Mouse (Mus musculus) left cerebral cortex, adult 8-10 months (tissue): ENCODE measurements around the gene Rfx7. TPM values are rescaled to one million over a fixed set of nuclear protein-coding genes. Genes with fewer than 3 reads are reported as not detected.
"Not testable (repeated sequence)": the region's sequence is repeated elsewhere in the genome, so short reads cannot be mapped to it uniquely, and the experiment has no call there.

Source experiments
- DNase-seq, 2 experiments: peaks; one replicate each; pipeline ENCODE4 v3.0.0; 2022; ENCODE audit warnings: low spot score in 2 of 2
- total RNA-seq, 4 experiments: library from RNA; stranded (reverse); gene quantifications; 2 replicates each; pipeline ENCODE4 v1.2.4; 2022

Rfx7 gene
- total RNA-seq, 4 experiments from 2014 or later: 28.4 to 33.9 (median 29.6) TPM

DNA sequence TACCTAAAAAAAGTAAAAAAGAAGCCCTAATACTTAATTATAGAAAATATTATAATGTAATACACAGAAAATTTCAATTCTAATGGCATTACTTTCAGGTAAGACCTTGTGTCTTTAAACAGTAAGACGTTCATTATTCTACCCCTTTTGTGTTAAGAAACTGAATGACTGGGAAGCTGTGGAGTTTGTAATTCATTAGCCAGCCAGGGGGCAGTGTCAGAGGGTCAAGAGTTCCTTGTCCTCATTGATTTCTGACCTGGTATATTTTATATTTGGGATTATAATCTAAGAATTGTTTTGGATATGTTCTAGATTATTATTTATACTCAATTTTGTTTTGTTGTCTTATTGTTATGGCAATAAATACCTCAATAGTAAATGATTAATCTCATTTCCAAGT lies 5.0 kb downstream of the Rfx7 start:
- DNase-seq: no peak

- DNase-seq: no peak
These were observed 11.6 kb downstream of the Rfx7 start for GRCm38 (mm10) chr9:72543590-72543989.

DNA sequence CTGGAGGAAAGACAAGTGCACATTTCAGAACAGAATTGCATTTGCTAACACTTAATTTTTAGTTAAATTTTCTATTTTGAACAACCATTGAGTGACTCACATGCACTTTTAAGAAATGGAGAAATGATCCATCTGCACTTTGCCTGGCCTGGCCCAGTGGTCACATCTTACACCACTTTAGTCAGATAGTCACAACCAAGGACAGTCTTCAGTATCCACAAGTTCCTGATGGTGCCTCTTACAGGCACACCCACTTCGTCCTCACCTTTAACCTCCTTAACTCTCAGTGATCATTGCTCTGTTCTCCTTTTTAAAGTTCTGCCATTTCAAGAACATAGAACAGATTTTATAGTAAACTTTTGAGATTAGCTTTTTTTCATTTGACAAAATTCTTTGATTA lies 26.7 kb downstream of the Rfx7 start:
- no peak for DNase-seq

GRCm38 (mm10) chr9:72560316-72560715 lies 28.3 kb downstream of the Rfx7 start:
- no peak for DNase-seq

DNA sequence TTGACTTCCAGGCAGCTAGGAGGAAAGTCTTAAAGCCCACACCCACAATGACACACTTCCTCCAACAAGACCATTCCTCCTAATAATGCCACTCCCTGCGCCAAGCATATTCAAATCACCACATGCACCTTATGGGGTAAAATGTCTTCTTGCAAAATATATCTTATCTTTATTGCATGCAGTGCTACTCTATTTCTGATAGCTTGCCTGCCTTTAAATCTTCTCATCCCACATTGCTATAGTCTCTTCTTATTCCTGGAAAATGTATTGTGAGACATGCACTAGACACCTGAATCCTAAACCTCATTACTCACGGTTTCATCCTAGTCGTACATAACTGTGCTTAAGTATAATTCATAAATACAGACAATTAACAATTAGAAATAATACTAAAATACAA lies 31.2 kb downstream of the Rfx7 start:
- no peak for DNase-seq

DNA sequence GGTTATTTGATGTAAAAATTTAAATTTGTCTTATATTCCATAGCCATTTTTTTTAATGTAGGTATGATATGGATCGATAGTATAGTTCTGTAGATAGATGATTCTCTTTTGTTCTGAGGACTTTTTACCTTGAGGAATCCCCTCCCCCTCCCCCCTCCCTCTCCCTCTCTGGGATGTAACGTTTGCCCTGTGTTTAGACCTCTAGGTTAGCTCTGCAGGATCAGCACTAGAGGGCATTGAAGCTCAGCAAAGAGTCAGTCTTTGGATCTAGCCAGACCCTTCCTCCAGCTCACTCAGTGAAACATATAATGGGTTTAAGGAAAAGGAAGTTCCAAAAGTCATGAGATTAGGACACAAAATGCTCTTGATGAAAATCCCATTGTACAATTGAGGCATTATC lies 35.1 kb downstream of the Rfx7 start:
- no peak for DNase-seq

GRCm38 (mm10) chr9:72580216-72580615 lies 48.2 kb downstream of the Rfx7 start:
- no peak for DNase-seq

DNA sequence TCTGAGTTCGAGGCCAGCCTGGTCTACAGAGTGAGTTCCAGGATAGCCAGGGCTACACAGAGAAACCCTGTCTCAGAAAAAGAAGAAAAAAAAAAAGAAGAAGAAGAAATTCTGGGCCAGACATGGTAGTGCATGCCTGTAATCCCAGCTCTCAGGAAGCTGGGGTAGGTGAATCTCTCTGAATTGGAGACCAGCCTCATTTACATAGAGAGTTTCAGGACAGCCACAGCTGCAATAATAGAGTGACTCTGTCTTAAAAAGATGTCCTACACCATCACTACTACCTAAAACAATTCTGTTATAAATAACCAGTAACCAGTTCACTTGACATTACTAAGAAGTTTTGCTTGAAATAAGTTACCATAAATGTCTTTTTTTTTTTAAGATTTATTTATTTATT lies 58.8 kb downstream of the Rfx7 start:
- no peak for DNase-seq

DNA sequence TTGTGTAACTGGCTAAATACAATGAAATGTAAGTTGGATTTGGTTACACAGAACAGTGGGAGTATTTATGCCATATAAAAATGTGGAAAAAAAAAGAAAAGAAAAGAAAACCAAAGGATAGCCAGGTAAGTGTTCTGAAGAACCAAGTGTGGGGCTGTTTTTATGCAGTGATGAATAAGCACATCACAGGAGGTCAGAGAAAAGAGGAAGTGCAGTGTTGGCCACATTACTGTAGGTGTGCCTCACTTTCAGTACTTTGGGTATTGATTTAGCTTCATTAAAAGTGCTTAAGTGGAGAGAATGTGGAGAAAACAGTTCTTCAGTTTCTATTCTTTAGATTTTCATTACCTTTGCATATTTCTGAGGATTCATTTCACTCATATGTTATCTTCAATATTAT lies 60.0 kb downstream of the Rfx7 start:
- no peak for DNase-seq

GRCm38 (mm10) chr9:72594656-72595055 lies 62.6 kb downstream of the Rfx7 start:
- not testable (repeated sequence) for DNase-seq

- DNase-seq: no peak
These were observed 68.1 kb downstream of the Rfx7 start for GRCm38 (mm10) chr9:72600142-72600541.

DNA sequence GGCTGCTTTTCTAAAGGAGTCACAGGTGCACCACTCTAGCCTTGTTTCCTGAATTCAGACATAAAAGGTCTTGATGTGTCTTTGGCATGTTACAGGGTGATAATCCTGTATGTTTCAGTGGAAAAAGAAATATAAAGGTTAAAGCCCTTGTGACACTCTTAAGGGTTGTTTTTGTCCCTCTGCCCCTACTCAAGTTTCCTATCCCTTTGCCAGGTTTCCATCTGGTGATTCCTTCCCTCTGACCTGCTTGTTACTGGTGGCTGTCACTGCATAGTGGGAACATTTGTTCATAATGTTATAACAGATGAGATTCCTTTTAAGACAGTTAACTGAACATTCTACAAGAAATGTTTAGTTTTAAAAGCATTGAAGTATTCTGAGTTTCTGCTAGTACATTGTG lies 77.7 kb downstream of the Rfx7 start:
- no peak for DNase-seq

DNA sequence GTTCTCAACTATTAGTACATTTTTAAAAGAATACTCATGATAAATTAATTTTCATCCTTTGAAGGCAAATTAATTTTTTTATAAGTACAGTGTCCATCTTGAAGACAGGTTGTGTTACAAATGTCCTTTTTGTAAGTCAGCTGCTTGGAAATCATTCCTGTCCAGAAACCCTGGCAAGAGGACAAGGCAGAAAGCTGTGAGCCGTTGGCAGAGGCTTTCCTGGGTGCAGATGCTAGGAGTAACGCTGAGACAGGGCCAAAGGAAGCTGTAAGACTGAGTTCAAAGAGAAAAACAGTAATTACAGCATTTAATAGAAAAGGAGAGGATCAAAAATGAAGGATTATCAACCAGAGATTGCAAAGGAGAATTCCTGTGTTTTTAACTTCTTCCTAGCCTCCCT lies 81.8 kb downstream of the Rfx7 start:
- DNase-seq: no peak

GRCm38 (mm10) chr9:72614786-72615480 lies 82.9 kb downstream of the Rfx7 start:
- DNase-seq: no peak

- no peak for DNase-seq
These were observed 86.0 kb downstream of the Rfx7 start for GRCm38 (mm10) chr9:72618037-72618436.

DNA sequence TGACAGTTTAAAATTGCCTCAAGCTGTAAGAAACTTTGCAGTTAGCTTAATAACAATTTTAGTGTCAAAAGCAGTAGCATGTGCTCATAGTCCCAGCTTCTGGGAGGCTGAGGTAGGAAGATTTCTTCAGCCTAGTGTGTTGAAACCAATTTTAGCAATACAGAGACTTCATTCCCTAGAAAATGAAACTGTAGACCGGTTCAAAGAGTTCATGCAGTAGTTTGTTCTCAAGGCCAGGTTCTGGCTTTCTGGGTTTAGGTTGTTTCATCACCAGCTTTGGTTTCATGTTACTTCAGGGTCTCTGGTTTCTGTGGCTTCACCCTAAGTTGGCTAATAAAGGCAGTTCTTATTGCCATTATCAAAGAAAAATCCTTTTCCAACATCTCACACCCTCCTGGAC lies 91.6 kb downstream of the Rfx7 start:
- DNase-seq: no peak

- DNase-seq: no peak
These were observed 95.6 kb downstream of the Rfx7 start for GRCm38 (mm10) chr9:72627598-72627997.

DNA sequence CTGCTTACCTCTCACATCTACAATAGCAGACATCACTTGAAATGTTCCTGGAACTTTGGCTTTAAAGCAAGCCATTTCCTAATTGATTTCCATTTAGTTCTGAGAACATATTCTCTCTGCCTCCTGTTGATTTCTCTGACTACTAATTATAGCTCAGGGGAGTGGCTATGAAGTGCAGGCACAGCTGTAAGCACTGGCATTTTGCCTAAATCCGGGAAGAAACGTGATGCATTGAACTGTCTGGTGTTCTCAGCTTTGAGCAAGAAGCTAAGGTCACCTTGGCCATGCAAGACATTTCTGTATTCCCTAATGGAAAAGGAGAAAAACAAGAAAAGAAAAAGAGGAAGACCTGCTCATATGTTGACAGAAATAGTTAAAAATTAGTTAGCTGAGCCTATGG lies 96.6 kb downstream of the Rfx7 start:
- DNase-seq: peak in 1 of 2 experiments; percentile 34

- DNase-seq: no peak
These were observed 100.2 kb downstream of the Rfx7 start for GRCm38 (mm10) chr9:72632198-72632597.

- DNase-seq: no peak
These were observed 103.1 kb downstream of the Rfx7 start for GRCm38 (mm10) chr9:72635134-72635533.

GRCm38 (mm10) chr9:72636547-72636946 lies 104.5 kb downstream of the Rfx7 start:
- no peak for DNase-seq

- DNase-seq: no peak
These were observed 105.2 kb downstream of the Rfx7 start for GRCm38 (mm10) chr9:72637243-72637642.

- DNase-seq: no peak
These were observed 107.2 kb downstream of the Rfx7 start for GRCm38 (mm10) chr9:72638951-72639842.
